8 mouse cellular contexts compared by ENCODE assay signal in genomic region chr9:55540888-55541287, GRCm38 (mm10). TPM values are rescaled to one million over a fixed set of nuclear protein-coding genes. Genes with fewer than 3 reads are reported as not detected.
DNase-seq lines count a peak whose midpoint lies in the region; ATAC-seq lines count a peak whose summit lies in the region.
"Had no signal": no experiment of that assay in that cellular context is flagged by ENCODE, and none has a peak within 500 bp of the region (broad histone marks: within the 10 kb centered on the region; RNA-seq: fewer than 3 reads in every experiment).

No protein-coding gene starts in this region.

- H3K9ac ChIP-seq in kidney, embryonic 15.5 days: no peak overlapping the region

- H3K36me3 ChIP-seq in kidney, embryonic 15.5 days: no peaks in the 10 kb centered on the region
- no peaks in the 10 kb centered on the region for H3K36me3 ChIP-seq in megakaryocyte, embryonic 14.5 days (replicated peaks; ENCODE audit: low read length)

- H3K9me3 ChIP-seq in kidney, embryonic 15.5 days (replicated peaks): no peaks in the 10 kb centered on the region
- peaks cover 10% of the 10 kb centered on the region; the same call in 1 of the 2 replicates for H3K9me3 ChIP-seq in megakaryocyte, embryonic 14.5 days

- peaks cover 54% of the 10 kb centered on the region for H3K4me1 ChIP-seq in kidney, embryonic 15.5 days
- peaks cover 92% of the 10 kb centered on the region for H3K4me1 ChIP-seq in megakaryocyte, embryonic 14.5 days

- H3K4me2 ChIP-seq in kidney, embryonic 15.5 days: peak overlapping the region; percentile 85

- DNase-seq in urinary bladder, adult 2 months (ENCODE audit: low spot score): peak; percentile 39
- DNase-seq in urinary bladder, postnatal 36 days (ENCODE audit: low spot score in 2 of 2): no peak
- DNase-seq in cerebellum, postnatal 10 days: peak; percentile 75 to 84
- DNase-seq in gastrocnemius, postnatal 4 days (ENCODE audit: low spot score in 2 of 2): peak; percentile 28 to 48
- peak; percentile 15 to 61 for DNase-seq in spleen, postnatal 10 days (ENCODE audit: low spot score in 2 of 2)

- peak; percentile 74 for ATAC-seq in kidney, embryonic 15.5 days (replicated peaks; ENCODE audit: low FRiP score)

- WGBS in kidney, embryonic 15.5 days: 0% methylated on average over 28 of the region's 28 CpGs

- H3K27ac ChIP-seq in kidney, embryonic 15.5 days: no peak overlapping the region

- H3K4me3 ChIP-seq in kidney, embryonic 15.5 days (replicated peaks): peak overlapping the region; percentile 50
- H3K4me3 ChIP-seq in megakaryocyte, embryonic 14.5 days (replicated peaks): peak overlapping the region; percentile 89

- peaks cover 97% of the 10 kb centered on the region for H3K27me3 ChIP-seq in kidney, embryonic 15.5 days
- peaks cover 94% of the 10 kb centered on the region for H3K27me3 ChIP-seq in megakaryocyte, embryonic 14.5 days (replicated peaks)

RNA-seq across cellular contexts. Expression of gene Isl2, which starts 2.4 kb away (rescaled TPM):
- polyA plus RNA-seq in urinary bladder, adult 2 months (2012; rRNA removed): 0.32 and 0.37 TPM in 2 replicates
- not detected for total RNA-seq in gastrocnemius, postnatal 4 days (2021)
- polyA plus RNA-seq in kidney, embryonic 15.5 days (2015; fragmentation: Nextera tagmentation; extraction: Ambion mirVana): 0.10 and 0.27 TPM in 2 replicates
- 0.13 TPM in 1 of 2 replicates, not detected in the other for polyA plus RNA-seq in megakaryocyte, embryonic 14.5 days (2012; ENCODE audit: insufficient read depth, low replicate concordance)
- total RNA-seq: gastrocnemius, postnatal 36 days had no signal

RNA-seq across cellular contexts. Expression of gene Etfa, which starts 28.8 kb away (rescaled TPM):
- 93.4 and 107 TPM in 2 replicates for polyA plus RNA-seq in urinary bladder, adult 2 months (2012; rRNA removed)
- 100 to 1,000 TPM; 212 to 213 TPM for total RNA-seq in gastrocnemius, postnatal 4 days (2021)
- polyA plus RNA-seq in kidney, embryonic 15.5 days (2015; fragmentation: Nextera tagmentation; extraction: Ambion mirVana): 199 and 218 TPM in 2 replicates
- 5.0 and 30.7 TPM in 2 replicates for polyA plus RNA-seq in megakaryocyte, embryonic 14.5 days (2012; ENCODE audit: insufficient read depth, low replicate concordance)

Comparison
In these comparisons a context has a peak if more than half of its experiments do, and no peak if none do; other contexts are left out.
1. DNase-seq: peak in urinary bladder, adult 2 months (single experiment), cerebellum, postnatal 10 days (2 of 2), gastrocnemius, postnatal 4 days (2 of 2) and spleen, postnatal 10 days (2 of 2); none in urinary bladder, postnatal 36 days (0 of 2).